Mouse (Mus musculus) cortical plate, adult 2 months (tissue): ENCODE results near the gene Stk40.

Source experiments
- CTCF ChIP-seq: fragments of 200-500 bp; IDR thresholded peaks from 2 replicates; pipeline ENCODE4 v1.5.1; 2011; ENCODE audit warnings: mild to moderate bottlenecking, control low read depth, low read length; ENCODE audit not compliant: insufficient read depth; ENCODE audit errors: extremely low read depth
- POLR2A ChIP-seq: fragments of 200-500 bp; IDR thresholded peaks from 2 replicates; pipeline ENCODE4 v1.6.1; 2011; ENCODE audit warnings: mild to moderate bottlenecking, low read length, control low read depth; ENCODE audit not compliant: insufficient read depth; ENCODE audit errors: extremely low read depth

- TF ChIP-seq CTCF (no peak), POLR2A (no peak)
Measured at GRCm38 (mm10) chr4:126137773-126138172, 34.0 kb downstream of the Stk40 start.
